In the genomic region with DNA sequence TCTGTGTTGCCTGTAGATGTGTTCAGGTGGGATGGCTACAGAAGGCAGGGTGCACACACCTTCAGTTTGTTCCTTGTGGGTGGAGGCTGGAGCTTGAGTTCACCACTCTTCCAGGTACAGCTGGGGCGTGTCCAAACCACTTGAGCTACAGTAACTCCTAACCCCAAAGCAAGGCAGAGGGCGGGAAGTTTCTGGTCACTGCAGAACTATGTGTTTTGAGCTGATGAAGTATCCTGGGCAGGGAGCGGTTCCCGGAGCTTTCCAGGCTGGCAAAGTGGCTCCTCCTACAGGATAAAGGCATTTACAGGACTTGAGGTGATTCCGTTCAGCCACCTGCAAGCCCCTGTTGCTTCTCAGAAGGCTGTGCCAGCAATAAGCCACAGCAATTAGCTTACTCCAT, we compare ENCODE assay signal across 17 mouse cellular contexts. TPM values are rescaled to one million over a fixed set of nuclear protein-coding genes. Genes with fewer than 3 reads are reported as not detected.
DNase-seq lines count a peak whose midpoint lies in the region; ATAC-seq lines count a peak whose summit lies in the region.
"Had no signal": no experiment of that assay in that cellular context is flagged by ENCODE, and none has a peak within 500 bp of the region (broad histone marks: within the 10 kb centered on the region; RNA-seq: fewer than 3 reads in every experiment).

No protein-coding gene starts in this region.

- peaks cover 8% of the 10 kb centered on the region for H3K4me1 ChIP-seq in heart, embryonic 11.5 days (ENCODE audit: control insufficient read depth, insufficient read depth, low read length)
- H3K4me1 ChIP-seq in liver, embryonic 13.5 days (replicated peaks): peaks cover 28% of the 10 kb centered on the region
- H3K4me1 ChIP-seq in liver, embryonic 11.5 days (replicated peaks; ENCODE audit: control insufficient read depth, insufficient read depth, low read length): peaks cover 7% of the 10 kb centered on the region
- no peaks in the 10 kb centered on the region for H3K4me1 ChIP-seq in midbrain, embryonic 11.5 days (ENCODE audit: control insufficient read depth, insufficient read depth, low read length)
- no peaks in the 10 kb centered on the region for H3K4me1 ChIP-seq in kidney, embryonic 15.5 days
- H3K4me1 ChIP-seq: embryonic facial prominence, embryonic 15.5 days; forebrain, embryonic 13.5 days; midbrain, embryonic 10.5 days had no signal

- no peak overlapping the region for H3K4me2 ChIP-seq in heart, embryonic 11.5 days
- no peak overlapping the region for H3K4me2 ChIP-seq in liver, embryonic 13.5 days
- H3K4me2 ChIP-seq in liver, embryonic 11.5 days: no peak overlapping the region
- H3K4me2 ChIP-seq in midbrain, embryonic 11.5 days: no peak overlapping the region
- H3K4me2 ChIP-seq in kidney, embryonic 15.5 days: no peak overlapping the region
- H3K4me2 ChIP-seq: embryonic facial prominence, embryonic 15.5 days; forebrain, embryonic 13.5 days had no signal

- H3K27me3 ChIP-seq in heart, embryonic 11.5 days (ENCODE audit: control insufficient read depth, insufficient read depth, low read length): no peaks in the 10 kb centered on the region
- no peaks in the 10 kb centered on the region for H3K27me3 ChIP-seq in liver, embryonic 13.5 days
- no peaks in the 10 kb centered on the region for H3K27me3 ChIP-seq in liver, embryonic 11.5 days (replicated peaks; ENCODE audit: control insufficient read depth, insufficient read depth, low read length)
- H3K27me3 ChIP-seq in midbrain, embryonic 11.5 days (ENCODE audit: control insufficient read depth, insufficient read depth, low read length): no peaks in the 10 kb centered on the region
- H3K27me3 ChIP-seq in kidney, embryonic 15.5 days: no peaks in the 10 kb centered on the region
- H3K27me3 ChIP-seq: embryonic facial prominence, embryonic 15.5 days; forebrain, embryonic 13.5 days had no signal

- intact Hi-C loops in heart, postnatal 10 days (cut with DNase I): no loop called here
- intact Hi-C loops in gastrocnemius, postnatal 14 days (cut with DNase I; ENCODE audit: low total_unique reads): loop anchor here (5.0 kb wide), 1 partner anchor 78 kb away; no protein-coding TSS in a partner anchor

- no peak overlapping the region for H3K9ac ChIP-seq in heart, embryonic 11.5 days (ENCODE audit: low read depth, low read length)
- no peak overlapping the region for H3K9ac ChIP-seq in liver, embryonic 13.5 days
- no peak overlapping the region; the same call in 1 of the 2 replicates for H3K9ac ChIP-seq in liver, embryonic 11.5 days (ENCODE audit: low read depth, low read length)
- H3K9ac ChIP-seq in midbrain, embryonic 11.5 days (ENCODE audit: low read length): no peak overlapping the region
- no peak overlapping the region for H3K9ac ChIP-seq in kidney, embryonic 15.5 days
- H3K9ac ChIP-seq: embryonic facial prominence, embryonic 15.5 days; forebrain, embryonic 13.5 days had no signal

- no peaks in the 10 kb centered on the region for H3K9me3 ChIP-seq in heart, embryonic 11.5 days (replicated peaks; ENCODE audit: control insufficient read depth, low read length)
- H3K9me3 ChIP-seq in liver, embryonic 13.5 days (replicated peaks): no peaks in the 10 kb centered on the region
- H3K9me3 ChIP-seq in liver, embryonic 11.5 days (ENCODE audit: control insufficient read depth, low read length): no peaks in the 10 kb centered on the region
- H3K9me3 ChIP-seq in midbrain, embryonic 11.5 days (ENCODE audit: control insufficient read depth, low read length): no peaks in the 10 kb centered on the region
- no peaks in the 10 kb centered on the region for H3K9me3 ChIP-seq in kidney, embryonic 15.5 days (replicated peaks)
- H3K9me3 ChIP-seq: embryonic facial prominence, embryonic 15.5 days; forebrain, embryonic 13.5 days; midbrain, embryonic 10.5 days had no signal

- no peak overlapping the region for H3K4me3 ChIP-seq in heart, embryonic 11.5 days (ENCODE audit: low read depth, low read length)
- H3K4me3 ChIP-seq in liver, embryonic 13.5 days (replicated peaks): no peak overlapping the region
- no peak overlapping the region for H3K4me3 ChIP-seq in liver, embryonic 11.5 days (ENCODE audit: low read depth, low read length)
- H3K4me3 ChIP-seq in midbrain, embryonic 11.5 days (ENCODE audit: low read depth, low read length): no peak overlapping the region
- no peak overlapping the region for H3K4me3 ChIP-seq in kidney, embryonic 15.5 days (replicated peaks)
- H3K4me3 ChIP-seq: embryonic facial prominence, embryonic 15.5 days; forebrain, embryonic 13.5 days; heart, adult 2 months; midbrain, embryonic 10.5 days; myocyte had no signal

- 0 out of 2 replicates have a peak overlapping the region, but pooled peaks have one; percentile 4 for H3K27ac ChIP-seq in heart, embryonic 11.5 days (ENCODE audit: low read depth, low read length)
- H3K27ac ChIP-seq in liver, embryonic 13.5 days: peak overlapping the region; percentile 39; the same call in 1 of the 2 replicates
- no peak overlapping the region for H3K27ac ChIP-seq in liver, embryonic 11.5 days (ENCODE audit: low read depth, low read length)
- H3K27ac ChIP-seq in midbrain, embryonic 11.5 days (ENCODE audit: low read depth, low read length): no peak overlapping the region
- H3K27ac ChIP-seq in kidney, embryonic 15.5 days: no peak overlapping the region
- H3K27ac ChIP-seq: embryonic facial prominence, embryonic 15.5 days; forebrain, embryonic 13.5 days; heart, adult 2 months; midbrain, embryonic 10.5 days had no signal

- peaks cover 23% of the 10 kb centered on the region for H3K36me3 ChIP-seq in heart, embryonic 11.5 days (ENCODE audit: control insufficient read depth, insufficient read depth, low read length)
- peaks cover 51% of the 10 kb centered on the region for H3K36me3 ChIP-seq in liver, embryonic 13.5 days
- peaks cover 38% of the 10 kb centered on the region for H3K36me3 ChIP-seq in liver, embryonic 11.5 days (ENCODE audit: control insufficient read depth, insufficient read depth, low read length)
- peaks cover 23% of the 10 kb centered on the region for H3K36me3 ChIP-seq in midbrain, embryonic 11.5 days (ENCODE audit: control insufficient read depth, insufficient read depth, low read length)
- peaks cover 47% of the 10 kb centered on the region for H3K36me3 ChIP-seq in kidney, embryonic 15.5 days

- 59% methylated on average over 5 of the region's 5 CpGs for WGBS in heart, embryonic 11.5 days (ENCODE audit: insufficient replicate concordance)
- 76% methylated on average over 5 of the region's 5 CpGs for WGBS in liver, embryonic 13.5 days (ENCODE audit: insufficient replicate concordance)
- WGBS in liver, embryonic 11.5 days: 74% methylated on average over 5 of the region's 5 CpGs
- WGBS in midbrain, embryonic 11.5 days: 79% methylated on average over 5 of the region's 5 CpGs
- 67% methylated on average over 5 of the region's 5 CpGs for WGBS in kidney, embryonic 15.5 days

- ATAC-seq in heart, embryonic 11.5 days (replicated peaks; ENCODE audit: insufficient number of reproducible peaks, low FRiP score, low TSS enrichment): no peak
- ATAC-seq in liver, embryonic 13.5 days (ENCODE audit: low read depth): peak; percentile 13; the same call in 1 of the 2 replicates
- no peak for ATAC-seq in liver, embryonic 11.5 days (replicated peaks; ENCODE audit: low FRiP score)
- ATAC-seq in midbrain, embryonic 11.5 days (ENCODE audit: low FRiP score): no peak
- no peak for ATAC-seq in kidney, embryonic 15.5 days (replicated peaks; ENCODE audit: low FRiP score)
- ATAC-seq: forebrain, embryonic 13.5 days had no signal

- no peak for DNase-seq in heart, postnatal 10 days
- DNase-seq in liver, embryonic 13.5 days: no peak
- no peak for DNase-seq in liver, embryonic 11.5 days (ENCODE audit: low spot score)
- peak; percentile 32 for DNase-seq in lung, postnatal 10 days
- no peak for DNase-seq in midbrain, embryonic 11.5 days (ENCODE audit: low spot score, missing footprints)
- DNase-seq in gastrocnemius, postnatal 14 days: no peak
- DNase-seq: cerebellum, adult 11-12 months; heart, adult 2 months; kidney, postnatal 10 days; right cerebral cortex, adult 18-20 months; thymus, postnatal 25 days had no signal

RNA-seq across cellular contexts. Expression of gene Ptafr, which starts 9.6 kb away (rescaled TPM):
- 0.23 and 0.40 TPM in 2 replicates for polyA plus RNA-seq in heart, embryonic 11.5 days (2014; fragmentation: Nextera tagmentation; extraction: Ambion mirVana)
- 1 to 10 TPM; 1.1 to 1.7 TPM for total RNA-seq in heart, postnatal 10 days (2021)
- polyA plus RNA-seq in liver, embryonic 13.5 days (2015; fragmentation: Nextera tagmentation; extraction: Ambion mirVana): 0.67 and 0.68 TPM in 2 replicates
- 0.73 and 0.85 TPM in 2 replicates for polyA plus RNA-seq in liver, embryonic 11.5 days (2014; fragmentation: Nextera tagmentation; extraction: Ambion mirVana)
- polyA plus RNA-seq in midbrain, embryonic 11.5 days (2014; fragmentation: Nextera tagmentation; extraction: Ambion mirVana): 0.31 and 0.63 TPM in 2 replicates
- total RNA-seq in gastrocnemius, postnatal 14 days (2021): 1 to 10 TPM in 1 of 2 experiments, under 1 TPM in 1; 0.91 to 1.6 TPM
- 0.62 and 1.1 TPM in 2 replicates for polyA plus RNA-seq in kidney, embryonic 15.5 days (2015; fragmentation: Nextera tagmentation; extraction: Ambion mirVana)
- polyA plus RNA-seq: myocyte had no signal

RNA-seq across cellular contexts. Expression of gene Dnajc8, which starts 18.9 kb away (rescaled TPM):
- polyA plus RNA-seq in heart, embryonic 11.5 days (2014; fragmentation: Nextera tagmentation; extraction: Ambion mirVana): 157 and 162 TPM in 2 replicates
- total RNA-seq in heart, postnatal 10 days (2021): 10 to 100 TPM; 71.0 to 77.5 TPM
- polyA plus RNA-seq in liver, embryonic 13.5 days (2015; fragmentation: Nextera tagmentation; extraction: Ambion mirVana): 125 and 148 TPM in 2 replicates
- polyA plus RNA-seq in liver, embryonic 11.5 days (2014; fragmentation: Nextera tagmentation; extraction: Ambion mirVana): 241 and 245 TPM in 2 replicates
- polyA plus RNA-seq in midbrain, embryonic 11.5 days (2014; fragmentation: Nextera tagmentation; extraction: Ambion mirVana): 228 and 245 TPM in 2 replicates
- 10 to 100 TPM; 51.0 to 60.3 TPM for total RNA-seq in gastrocnemius, postnatal 14 days (2021)
- 166 and 167 TPM in 2 replicates for polyA plus RNA-seq in kidney, embryonic 15.5 days (2015; fragmentation: Nextera tagmentation; extraction: Ambion mirVana)

RNA-seq across cellular contexts. Expression of gene Atpif1, which starts 20.8 kb away (rescaled TPM):
- 1,210 and 1,262 TPM in 2 replicates for polyA plus RNA-seq in heart, embryonic 11.5 days (2014; fragmentation: Nextera tagmentation; extraction: Ambion mirVana)
- total RNA-seq in heart, postnatal 10 days (2021): 100 to 1,000 TPM; 546 to 631 TPM
- polyA plus RNA-seq in liver, embryonic 13.5 days (2015; fragmentation: Nextera tagmentation; extraction: Ambion mirVana): 1,559 and 1,572 TPM in 2 replicates
- 1,813 and 1,952 TPM in 2 replicates for polyA plus RNA-seq in liver, embryonic 11.5 days (2014; fragmentation: Nextera tagmentation; extraction: Ambion mirVana)
- polyA plus RNA-seq in midbrain, embryonic 11.5 days (2014; fragmentation: Nextera tagmentation; extraction: Ambion mirVana): 1,016 and 1,079 TPM in 2 replicates
- 10 to 100 TPM; 80.8 to 83.4 TPM for total RNA-seq in gastrocnemius, postnatal 14 days (2021)
- polyA plus RNA-seq in kidney, embryonic 15.5 days (2015; fragmentation: Nextera tagmentation; extraction: Ambion mirVana): 1,106 and 1,152 TPM in 2 replicates

RNA-seq across cellular contexts. Expression of gene Sesn2, which starts 43.9 kb away (rescaled TPM):
- 4.1 and 6.2 TPM in 2 replicates for polyA plus RNA-seq in heart, embryonic 11.5 days (2014; fragmentation: Nextera tagmentation; extraction: Ambion mirVana)
- 1 to 10 TPM; 4.5 to 5.5 TPM for total RNA-seq in heart, postnatal 10 days (2021)
- 7.0 TPM in 2 replicates for polyA plus RNA-seq in liver, embryonic 13.5 days (2015; fragmentation: Nextera tagmentation; extraction: Ambion mirVana)
- 10.2 and 10.5 TPM in 2 replicates for polyA plus RNA-seq in liver, embryonic 11.5 days (2014; fragmentation: Nextera tagmentation; extraction: Ambion mirVana)
- 4.9 and 5.1 TPM in 2 replicates for polyA plus RNA-seq in midbrain, embryonic 11.5 days (2014; fragmentation: Nextera tagmentation; extraction: Ambion mirVana)
- total RNA-seq in gastrocnemius, postnatal 14 days (2021): 1 to 10 TPM; 2.2 to 2.4 TPM
- 19.4 and 20.3 TPM in 2 replicates for polyA plus RNA-seq in kidney, embryonic 15.5 days (2015; fragmentation: Nextera tagmentation; extraction: Ambion mirVana)

Comparison
In these comparisons a context has a peak if more than half of its experiments do, and no peak if none do; other contexts are left out.
1. H3K27ac ChIP-seq: peak in heart, embryonic 11.5 days (single experiment) and liver, embryonic 13.5 days (single experiment); none in liver, embryonic 11.5 days (single experiment), midbrain, embryonic 11.5 days (single experiment) and kidney, embryonic 15.5 days (single experiment).